Mouse (Mus musculus) forebrain, embryonic 10.5 days (tissue): ENCODE data around the gene Aff3. TPM values are rescaled to one million over a fixed set of nuclear protein-coding genes. Genes with fewer than 3 reads are reported as not detected.

Experiments used
- DNase-seq: peaks from one replicate; pipeline ENCODE4 v3.0.0-alpha.2; 2017; ENCODE audit warnings: low spot score; ENCODE audit errors: extremely low spot score
- H3K27ac ChIP-seq: fragments of 300-500 bp; sonication (generic); 2 replicates; pipeline ENCODE4 v1.5.1; 2016; ENCODE audit warnings: mild to moderate bottlenecking
- H3K27me3 ChIP-seq: fragments of 300-500 bp; sonication (generic); 2 replicates; pipeline ENCODE4 v1.6.1; 2016; ENCODE audit warnings: mild to moderate bottlenecking; ENCODE audit not compliant: poor library complexity, severe bottlenecking
- H3K36me3 ChIP-seq: fragments of 300-500 bp; sonication (generic); replicated peaks from 2 replicates; pipeline ENCODE4 v1.6.1; 2016; ENCODE audit warnings: mild to moderate bottlenecking, moderate library complexity
- H3K4me1 ChIP-seq: fragments of 300-500 bp; sonication (generic); 2 replicates; pipeline ENCODE4 v1.6.1; 2016
- H3K4me3 ChIP-seq: fragments of 300-500 bp; sonication (generic); 2 replicates; pipeline ENCODE4 v1.5.1; 2016; ENCODE audit warnings: mild to moderate bottlenecking, moderate library complexity
- H3K9me3 ChIP-seq: fragments of 300-500 bp; sonication (generic); 2 replicates; pipeline ENCODE4 v1.6.1; 2016; ENCODE audit warnings: mild to moderate bottlenecking, moderate library complexity
- WGBS: fragments of 180-500 bp; shearing (Covaris S2); methylation state at CpG from one replicate; pipeline ENCODE4 v1.1.7; 2016; 5-methylcytosine and 5-hydroxymethylcytosine counted together
- polyA plus RNA-seq: library from polyadenylated mRNA; unstranded; fragments of >200 nt; fragmentation: Nextera tagmentation; extraction: Ambion mirVana; gene quantifications from 2 replicates; pipeline ENCODE4 v1.2.1, GENCODE M21; 2016

Aff3 gene
- polyA plus RNA-seq, 1 experiment from 2014 or later = 3.5 TPM

DNA sequence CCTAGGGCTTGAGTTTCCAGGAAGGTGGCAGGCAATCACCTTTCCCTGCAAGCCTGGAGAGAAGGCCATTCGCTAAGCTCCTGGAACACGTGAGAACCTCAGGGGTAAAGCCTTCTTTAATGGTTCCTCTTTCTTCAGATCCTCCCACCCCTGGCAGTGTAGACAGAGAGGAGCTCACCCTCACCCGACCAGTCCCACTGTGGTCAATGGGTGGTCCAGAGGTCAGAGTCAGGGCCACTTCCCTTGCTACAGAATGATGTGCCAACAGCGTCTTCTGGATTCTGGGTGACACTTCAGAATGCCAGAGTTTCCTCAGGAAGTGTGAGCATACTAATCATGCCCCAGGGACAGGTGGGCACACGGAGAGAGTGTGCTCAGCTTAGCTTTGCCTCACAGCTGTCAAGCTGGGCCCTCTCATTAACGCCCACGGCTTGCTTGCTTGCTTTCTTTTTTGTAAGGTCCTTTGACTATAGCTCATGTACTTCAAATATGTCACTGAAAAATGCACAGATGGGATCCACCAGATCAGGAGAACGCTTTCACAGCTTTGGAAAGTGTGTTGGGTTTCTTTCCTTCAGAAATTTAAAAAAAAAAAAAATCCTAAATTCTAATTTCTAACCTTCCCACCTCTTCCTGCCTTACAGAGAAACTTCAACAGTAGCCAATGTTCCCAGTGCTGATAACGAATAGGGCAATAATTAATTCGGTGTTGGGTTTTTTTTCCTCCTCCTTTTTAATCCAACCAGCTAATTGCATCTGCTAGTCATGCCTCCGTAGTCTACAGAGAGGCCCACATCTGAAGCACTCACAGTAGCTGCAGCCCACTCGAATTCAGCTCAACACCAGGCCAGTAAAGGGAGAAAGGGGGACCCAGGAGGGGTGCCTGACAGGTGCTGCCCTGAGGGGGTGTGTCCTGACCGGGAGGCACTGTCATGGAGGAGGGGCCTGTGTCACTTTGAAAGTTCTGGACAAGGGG lies 235.8 kb downstream of the Aff3 start:
- H3K27ac ChIP-seq = peak overlapping the region; percentile 65; the same call in 1 of the 2 replicates
- H3K4me1 ChIP-seq = peaks cover 29% of the 10 kb centered on the region
- H3K4me3 ChIP-seq = no peak overlapping the region
- 75% methylated on average over 13 of the region's 13 CpGs for WGBS
- no peaks in the 10 kb centered on the region for H3K9me3 ChIP-seq
- no peaks in the 10 kb centered on the region for H3K27me3 ChIP-seq
- H3K36me3 ChIP-seq = no peaks in the 10 kb centered on the region
- DNase-seq = no peak

DNA sequence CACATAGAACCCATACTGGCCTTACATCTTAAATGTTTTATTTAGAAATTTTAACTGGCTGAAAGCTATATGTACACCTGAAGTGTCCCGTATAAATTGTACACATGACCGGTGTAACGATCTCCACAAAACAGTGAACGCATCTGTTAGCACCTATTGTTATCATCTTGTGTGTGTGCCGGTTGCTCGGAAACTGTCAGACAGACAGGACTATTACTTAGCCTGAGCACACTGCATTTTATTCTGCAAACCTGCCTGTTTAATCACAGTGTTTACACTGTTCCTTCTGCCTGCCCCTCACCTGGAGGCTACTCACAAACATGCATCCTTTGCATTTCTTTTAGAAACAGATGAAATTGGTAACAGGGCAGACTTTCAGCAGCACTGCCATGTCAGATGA lies 241.8 kb downstream of the Aff3 start:
- no peak overlapping the region for H3K27ac ChIP-seq
- H3K27me3 ChIP-seq = no peaks in the 10 kb centered on the region
- H3K4me3 ChIP-seq = no peak overlapping the region
- no peak for DNase-seq
- H3K4me1 ChIP-seq = peaks cover 18% of the 10 kb centered on the region
- H3K9me3 ChIP-seq = no peaks in the 10 kb centered on the region
- H3K36me3 ChIP-seq = no peaks in the 10 kb centered on the region
- 95% methylated on average over 6 of the region's 6 CpGs for WGBS

DNA sequence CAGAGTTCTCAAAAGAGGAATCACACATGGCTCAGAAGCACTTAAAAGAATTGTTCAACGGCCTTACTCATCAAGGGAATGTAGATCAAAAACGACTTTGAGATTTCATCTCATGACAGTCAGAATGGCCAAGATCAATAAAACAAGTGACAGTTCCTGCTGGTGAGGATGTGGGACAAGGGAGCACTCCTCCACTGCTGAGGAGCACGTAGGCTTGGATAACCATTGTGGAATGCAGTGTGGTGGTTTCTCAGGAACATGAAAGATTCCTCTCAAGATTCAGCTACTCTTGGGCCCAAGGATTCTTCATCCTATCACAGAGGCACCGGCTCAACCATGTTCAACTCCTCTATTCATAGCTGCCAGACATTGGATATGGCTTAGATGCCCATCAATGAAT lies 245.4 kb downstream of the Aff3 start:
- Histone ChIP-seq H3K27ac (no peak overlapping the region), H3K4me3 (no peak overlapping the region), H3K27me3 (no peaks in the 10 kb centered on the region), H3K9me3 (no peaks in the 10 kb centered on the region), H3K36me3 (no peaks in the 10 kb centered on the region), H3K4me1 (peaks cover 16% of the 10 kb centered on the region)
- no peak for DNase-seq
- WGBS = 93% methylated on average over 4 of the region's 4 CpGs

GRCm38 (mm10) chr1:38418181-38419032 lies 246.3 kb downstream of the Aff3 start:
- DNase-seq = no peak
- H3K27ac ChIP-seq = peak overlapping the region; percentile 30; the same call in 1 of the 2 replicates
- no peaks in the 10 kb centered on the region for H3K36me3 ChIP-seq
- H3K4me1 ChIP-seq = peaks cover 16% of the 10 kb centered on the region
- H3K4me3 ChIP-seq = no peak overlapping the region
- no peaks in the 10 kb centered on the region for H3K27me3 ChIP-seq
- H3K9me3 ChIP-seq = no peaks in the 10 kb centered on the region
- WGBS = 91% methylated on average over 12 of the region's 12 CpGs

DNA sequence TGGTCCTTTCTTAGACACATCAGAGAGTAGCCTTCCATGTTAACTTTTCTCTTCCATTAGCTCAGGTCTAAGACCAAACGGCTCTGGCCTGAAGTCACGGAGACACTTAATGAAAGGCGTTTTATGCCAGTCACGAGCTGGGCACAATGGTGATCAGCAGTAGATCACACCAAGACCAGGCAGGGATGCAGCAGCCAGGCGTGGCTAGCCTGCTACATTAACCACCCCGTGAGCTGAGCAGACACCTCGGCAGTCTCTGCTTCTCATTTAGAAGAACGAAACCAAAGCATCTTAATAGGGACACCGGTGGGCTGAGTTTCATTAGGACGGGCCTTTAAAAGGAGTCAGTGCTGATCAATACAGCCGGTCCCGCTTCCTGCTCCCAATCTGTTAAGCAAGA lies 247.6 kb downstream of the Aff3 start:
- Histone ChIP-seq H3K27ac (no peak overlapping the region), H3K27me3 (no peaks in the 10 kb centered on the region), H3K36me3 (no peaks in the 10 kb centered on the region), H3K4me3 (no peak overlapping the region), H3K9me3 (no peaks in the 10 kb centered on the region), H3K4me1 (peaks cover 16% of the 10 kb centered on the region)
- WGBS = 57% methylated on average over 12 of the region's 12 CpGs
- no peak for DNase-seq

GRCm38 (mm10) chr1:38415511-38415910 lies 249.2 kb downstream of the Aff3 start:
- H3K27me3 ChIP-seq = no peaks in the 10 kb centered on the region
- H3K36me3 ChIP-seq = no peaks in the 10 kb centered on the region
- WGBS = 96% methylated on average over 6 of the region's 6 CpGs
- peaks cover 24% of the 10 kb centered on the region for H3K4me1 ChIP-seq
- H3K9me3 ChIP-seq = no peaks in the 10 kb centered on the region
- DNase-seq = no peak
- no peak overlapping the region for H3K27ac ChIP-seq
- no peak overlapping the region for H3K4me3 ChIP-seq

- no peak overlapping the region for H3K4me3 ChIP-seq
- H3K9me3 ChIP-seq = no peaks in the 10 kb centered on the region
- no peaks in the 10 kb centered on the region for H3K27me3 ChIP-seq
- DNase-seq = no peak
- H3K4me1 ChIP-seq = peaks cover 13% of the 10 kb centered on the region
- no peak overlapping the region for H3K27ac ChIP-seq
- H3K36me3 ChIP-seq = no peaks in the 10 kb centered on the region
- 81% methylated on average over 4 of the region's 4 CpGs for WGBS
Measured at GRCm38 (mm10) chr1:38411106-38411505, 253.6 kb downstream of the Aff3 start.

DNA sequence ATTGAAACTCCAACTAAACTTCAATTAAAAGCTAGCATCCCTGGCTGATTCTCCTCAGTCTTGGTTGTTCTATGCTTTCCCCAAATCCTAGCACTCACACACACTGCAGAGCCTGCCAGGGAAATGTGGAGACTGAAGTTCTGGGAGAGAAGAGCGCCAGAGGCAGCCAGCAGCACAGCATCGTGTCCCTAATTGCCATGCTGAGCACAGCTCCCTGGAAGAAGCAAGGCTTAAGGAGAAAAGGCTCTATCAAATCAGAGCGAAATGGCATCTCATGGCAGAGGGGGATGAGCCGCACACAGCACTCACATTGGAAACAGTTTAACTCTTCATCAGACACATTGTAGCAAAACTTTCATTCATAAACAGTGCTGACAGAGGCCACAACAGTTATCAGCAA lies 254.3 kb downstream of the Aff3 start:
- WGBS = 30% methylated on average over 4 of the region's 4 CpGs
- Histone ChIP-seq H3K9me3 (no peaks in the 10 kb centered on the region), H3K4me3 (no peak overlapping the region), H3K27me3 (no peaks in the 10 kb centered on the region), H3K4me1 (peaks cover 13% of the 10 kb centered on the region), H3K36me3 (no peaks in the 10 kb centered on the region), H3K27ac (0 out of 2 replicates have a peak overlapping the region, but pooled peaks have one; percentile 36)
- no peak for DNase-seq

- Histone ChIP-seq H3K36me3 (no peaks in the 10 kb centered on the region), H3K27me3 (no peaks in the 10 kb centered on the region), H3K4me3 (no peak overlapping the region), H3K4me1 (peaks cover 13% of the 10 kb centered on the region), H3K27ac (no peak overlapping the region), H3K9me3 (no peaks in the 10 kb centered on the region)
- no peak for DNase-seq
- WGBS = 87% methylated on average over 3 of the region's 3 CpGs
Measured at GRCm38 (mm10) chr1:38408241-38408640, 256.5 kb downstream of the Aff3 start.

DNA sequence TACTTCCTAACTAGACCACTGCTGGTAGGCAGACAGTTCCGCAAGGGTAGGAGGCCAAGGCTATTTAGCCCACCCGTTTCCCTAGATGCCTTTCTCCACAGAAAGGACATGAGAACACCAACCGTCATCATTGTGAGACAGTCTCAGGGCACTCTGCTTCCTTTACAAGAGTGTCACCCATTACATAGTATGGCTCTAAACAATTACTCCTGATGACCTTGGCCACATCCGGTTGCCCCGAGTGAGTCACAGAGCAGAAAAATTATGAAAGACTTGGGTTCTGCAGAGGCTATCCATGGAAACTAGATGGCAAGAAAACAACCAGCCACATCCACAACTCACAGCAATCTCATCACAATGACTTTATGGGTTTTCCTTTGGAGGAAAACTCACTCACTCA lies 261.0 kb downstream of the Aff3 start:
- WGBS = 90% methylated on average over 5 of the region's 5 CpGs
- Histone ChIP-seq H3K4me3 (no peak overlapping the region), H3K9me3 (no peaks in the 10 kb centered on the region), H3K36me3 (no peaks in the 10 kb centered on the region), H3K27ac (no peak overlapping the region), H3K4me1 (peaks cover 11% of the 10 kb centered on the region), H3K27me3 (no peaks in the 10 kb centered on the region)
- no peak for DNase-seq

- H3K9me3 ChIP-seq = no peaks in the 10 kb centered on the region
- no peak for DNase-seq
- H3K27ac ChIP-seq = no peak overlapping the region
- no peaks in the 10 kb centered on the region for H3K27me3 ChIP-seq
- 64% methylated on average over 4 of the region's 4 CpGs for WGBS
- no peaks in the 10 kb centered on the region for H3K36me3 ChIP-seq
- H3K4me3 ChIP-seq = no peak overlapping the region
- H3K4me1 ChIP-seq = peaks cover 26% of the 10 kb centered on the region
Measured at GRCm38 (mm10) chr1:38401856-38402255, 262.9 kb downstream of the Aff3 start.

- no peaks in the 10 kb centered on the region for H3K36me3 ChIP-seq
- no peaks in the 10 kb centered on the region for H3K9me3 ChIP-seq
- no peaks in the 10 kb centered on the region for H3K27me3 ChIP-seq
- no peak overlapping the region for H3K4me3 ChIP-seq
- H3K27ac ChIP-seq = no peak overlapping the region
- peaks cover 44% of the 10 kb centered on the region for H3K4me1 ChIP-seq
- 96% methylated on average over 10 of the region's 10 CpGs for WGBS
- DNase-seq = no peak
Measured at GRCm38 (mm10) chr1:38399269-38399668, 265.5 kb downstream of the Aff3 start.

- Histone ChIP-seq H3K27me3 (no peaks in the 10 kb centered on the region), H3K36me3 (no peaks in the 10 kb centered on the region), H3K27ac (0 out of 2 replicates have a peak overlapping the region, but pooled peaks have one; percentile 22), H3K4me1 (peaks cover 51% of the 10 kb centered on the region), H3K9me3 (no peaks in the 10 kb centered on the region), H3K4me3 (no peak overlapping the region)
- no peak for DNase-seq
- WGBS = 77% methylated on average over 5 of the region's 5 CpGs
Measured at GRCm38 (mm10) chr1:38398566-38398965, 266.2 kb downstream of the Aff3 start.
